Mouse (Mus musculus) embryo, embryonic 10 days (tissue): ENCODE results near the gene Mrpl43.

Experiments
- DNase-seq: peaks from one replicate; pipeline ENCODE4 v3.0.0-alpha.2; 2015; ENCODE audit warnings: low spot score

The Mrpl43 gene

GRCm38 (mm10) chr19:44977148-44977547 is 29.1 kb downstream of the Mrpl43 start:
- DNase-seq: no peak

DNA sequence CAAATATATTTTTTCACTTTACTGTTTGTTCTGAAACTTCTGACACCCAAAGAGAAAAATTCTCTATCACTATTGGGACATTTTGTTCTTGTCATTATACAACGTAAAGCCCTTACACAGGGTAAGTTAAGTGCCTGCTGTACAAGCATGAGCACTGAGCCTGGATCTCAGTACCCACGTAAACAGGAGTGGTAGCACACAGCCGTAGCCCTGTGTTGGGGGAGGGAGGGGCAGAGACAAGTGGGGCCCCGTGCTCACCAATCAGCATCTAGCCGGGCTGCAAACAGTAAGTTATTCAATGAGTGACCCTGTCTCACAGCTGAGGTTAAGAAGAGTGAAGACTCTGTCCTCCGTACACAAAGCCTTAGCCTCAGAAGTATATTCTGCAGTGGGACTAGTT is 29.6 kb downstream of the Mrpl43 start:
- no peak for DNase-seq

DNA sequence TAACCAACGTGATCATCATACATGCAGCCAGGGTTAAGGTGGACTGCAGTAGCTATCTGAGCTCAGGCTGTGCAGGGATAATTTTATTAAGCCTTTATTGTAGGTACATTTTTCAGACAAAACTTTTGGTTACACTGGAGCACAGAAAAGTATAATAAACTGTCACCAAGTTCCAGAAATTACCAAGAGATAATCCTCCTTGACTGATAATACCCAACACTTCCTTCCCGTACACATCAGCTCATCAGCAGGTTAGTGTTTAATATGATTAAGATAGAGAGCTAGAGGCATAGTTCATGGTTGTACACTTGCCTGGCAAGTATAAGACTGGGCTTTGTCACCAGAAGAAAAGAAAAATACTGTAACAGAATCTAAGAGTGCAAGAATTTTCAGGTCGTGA is 37.9 kb downstream of the Mrpl43 start:
- no peak for DNase-seq

GRCm38 (mm10) chr19:44965978-44966377 is 40.3 kb downstream of the Mrpl43 start:
- DNase-seq: no peak

DNA sequence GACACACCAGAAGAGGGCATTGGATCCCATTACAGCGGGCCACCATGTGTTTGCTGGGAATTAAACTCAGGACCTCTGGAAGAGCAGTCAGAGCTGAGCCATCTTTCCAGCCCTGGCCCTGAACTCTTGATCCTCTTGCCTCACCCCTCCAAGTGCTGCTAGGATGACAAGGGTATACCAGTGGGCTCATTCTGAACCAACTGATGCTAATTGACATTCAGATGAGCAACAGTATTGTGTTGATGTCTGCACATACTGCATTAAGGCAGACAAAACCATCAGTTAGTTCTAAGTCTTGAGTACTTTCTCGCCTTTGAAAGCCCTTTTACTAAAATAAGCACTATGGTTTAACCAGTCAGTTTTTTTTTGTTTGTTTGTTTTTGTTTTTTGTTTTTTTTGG is 46.6 kb downstream of the Mrpl43 start:
- DNase-seq: no peak
